Mouse (Mus musculus): ENCODE measurements around the gene Zfp800.
A peak's percentile ranks its signal among the peaks of the same experiment; 100 is the strongest.

The Zfp800 gene

GRCm38 (mm10) chr6:28309692-28310091 lies 88.1 kb downstream of the Zfp800 start:
- no peak for DNase-seq (ENCODE audit: low spot score)

- no peak for DNase-seq (ENCODE audit: low spot score)
These were observed 88.9 kb downstream of the Zfp800 start for GRCm38 (mm10) chr6:28308929-28309328.

DNA sequence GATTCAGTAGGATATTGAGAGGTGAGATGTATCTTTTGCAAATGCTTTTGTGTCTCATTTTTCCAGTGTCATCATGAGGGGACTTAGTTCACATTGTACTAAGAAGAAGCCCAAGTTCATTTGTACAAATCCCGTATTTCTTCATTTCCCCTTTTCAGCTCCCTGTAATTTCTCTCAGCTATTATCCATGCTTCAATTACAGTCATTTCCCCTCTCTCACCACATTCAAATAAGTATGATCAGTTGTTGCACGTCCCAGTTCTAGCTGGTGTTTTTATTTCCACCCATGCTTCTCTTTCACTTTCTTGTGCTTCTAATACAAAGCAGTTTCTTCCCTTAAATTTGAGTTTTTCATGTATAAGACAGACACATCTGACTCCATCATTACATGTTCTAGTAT lies 91.1 kb downstream of the Zfp800 start:
- DNase-seq (ENCODE audit: low spot score), result no peak

GRCm38 (mm10) chr6:28296306-28296705 lies 101.5 kb downstream of the Zfp800 start:
- DNase-seq (ENCODE audit: low spot score), result no peak

DNA sequence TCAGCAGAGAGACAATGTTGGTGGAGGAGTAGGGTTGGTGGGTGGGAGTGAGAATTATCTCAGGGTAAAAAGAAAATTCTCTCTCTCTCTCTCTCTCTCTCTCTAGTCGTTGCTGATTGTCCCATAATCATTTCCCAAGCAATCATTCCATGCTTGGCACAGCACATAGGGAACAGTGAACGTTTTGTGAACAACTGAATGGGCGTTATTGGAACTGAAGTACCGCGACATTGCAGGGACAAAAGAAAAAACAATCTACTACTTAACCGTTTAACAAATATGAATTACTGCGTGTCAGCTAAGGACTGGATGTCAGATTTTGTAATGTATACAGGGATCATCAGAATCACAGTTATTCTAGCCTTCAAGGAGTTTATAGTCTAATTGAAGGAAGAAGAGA lies 102.2 kb downstream of the Zfp800 start:
- no peak for DNase-seq (ENCODE audit: low spot score)

GRCm38 (mm10) chr6:28292810-28293209 lies 105.0 kb downstream of the Zfp800 start:
- no peak for DNase-seq (ENCODE audit: low spot score)

DNA sequence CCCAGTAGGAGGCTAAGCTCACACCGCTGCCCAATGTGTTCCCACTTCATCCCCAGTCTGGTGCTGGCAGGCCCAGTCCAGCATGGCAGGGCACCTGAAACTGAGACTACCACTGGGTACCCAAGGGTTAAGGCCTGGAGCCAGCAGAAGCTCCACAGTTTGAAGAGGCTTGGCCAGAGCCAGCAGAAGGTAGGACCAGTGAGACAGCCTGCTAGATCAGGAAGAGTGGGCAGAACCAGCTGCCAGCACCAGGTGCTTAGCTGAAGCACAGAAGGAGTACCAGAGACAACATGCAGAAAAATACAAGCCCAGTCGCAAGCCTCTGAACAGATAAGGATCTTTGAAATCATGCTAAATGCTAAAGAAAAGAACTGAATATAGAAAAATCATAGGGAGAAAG lies 117.9 kb downstream of the Zfp800 start:
- DNase-seq (ENCODE audit: low spot score), result no peak

- DNase-seq (ENCODE audit: low spot score), result no peak
These were observed 135.6 kb downstream of the Zfp800 start for GRCm38 (mm10) chr6:28262198-28262621.

DNA sequence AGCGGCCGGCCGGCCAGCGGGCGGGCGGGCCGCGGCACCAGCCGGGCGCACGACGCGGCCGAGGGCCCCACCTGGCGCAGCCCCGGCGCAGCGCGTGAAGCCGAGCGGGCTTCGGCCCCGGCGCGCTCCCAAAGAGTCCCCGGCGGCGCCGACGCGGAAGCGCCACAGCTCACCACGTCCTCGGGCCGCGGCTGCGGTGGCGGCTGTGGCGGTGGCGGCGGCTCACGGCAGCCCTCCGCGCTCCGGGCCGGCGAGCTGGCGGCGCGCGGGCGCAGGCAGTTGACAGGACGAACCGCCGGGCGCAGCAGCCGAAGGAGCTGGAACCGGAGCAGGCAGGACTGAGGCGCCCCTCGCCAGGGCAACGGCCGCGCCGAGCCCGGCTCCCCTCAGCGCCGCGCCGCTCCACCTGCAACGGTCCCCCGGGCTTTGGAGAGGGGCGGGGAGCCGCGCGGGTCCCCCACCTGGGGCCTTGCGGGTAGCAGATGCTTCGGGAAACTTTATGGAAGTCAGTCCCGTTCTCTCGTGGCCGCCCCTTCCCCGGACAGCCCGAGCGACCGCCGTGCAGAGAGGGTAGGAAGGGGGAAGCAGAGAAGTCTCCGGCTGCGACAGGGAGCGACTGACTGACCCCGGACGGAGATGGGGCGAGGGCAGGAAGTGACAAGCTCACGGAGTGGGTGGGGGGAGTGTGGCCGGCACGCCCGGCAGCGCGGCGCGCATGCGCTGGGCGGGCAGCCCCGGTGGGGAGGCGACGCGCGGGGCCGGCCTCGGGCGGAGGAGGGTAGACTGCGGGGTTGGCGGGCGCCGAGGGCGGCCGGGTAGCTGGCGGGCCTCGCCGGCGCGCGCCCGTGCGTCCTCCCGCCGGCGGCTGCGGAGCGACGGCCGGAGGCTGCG lies 136.3 kb downstream of the Zfp800 start:
- peak; percentile 90 for DNase-seq (ENCODE audit: low spot score)

GRCm38 (mm10) chr6:28260425-28261191 lies 137.2 kb downstream of the Zfp800 start:
- peak; percentile 61 for DNase-seq (ENCODE audit: low spot score)

DNA sequence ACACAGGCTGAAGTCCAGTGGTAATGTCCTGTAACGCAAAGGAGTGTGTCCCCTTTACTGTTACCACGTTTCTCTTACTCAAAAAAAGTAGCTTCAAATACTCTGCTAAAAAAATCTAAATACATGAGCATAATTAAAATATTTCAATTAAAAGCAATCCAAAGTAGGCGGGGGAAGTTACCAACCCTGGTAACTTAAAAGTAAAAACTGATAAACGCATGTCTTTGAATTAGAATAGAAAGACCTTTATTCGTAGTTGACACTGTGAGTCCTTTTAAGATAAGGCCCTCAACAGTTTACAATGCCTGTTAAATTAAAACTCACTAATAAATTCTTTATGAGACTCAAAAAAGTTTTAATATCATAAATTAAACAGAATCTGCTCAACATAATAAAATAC lies 138.1 kb downstream of the Zfp800 start:
- no peak for DNase-seq (ENCODE audit: low spot score)

DNA sequence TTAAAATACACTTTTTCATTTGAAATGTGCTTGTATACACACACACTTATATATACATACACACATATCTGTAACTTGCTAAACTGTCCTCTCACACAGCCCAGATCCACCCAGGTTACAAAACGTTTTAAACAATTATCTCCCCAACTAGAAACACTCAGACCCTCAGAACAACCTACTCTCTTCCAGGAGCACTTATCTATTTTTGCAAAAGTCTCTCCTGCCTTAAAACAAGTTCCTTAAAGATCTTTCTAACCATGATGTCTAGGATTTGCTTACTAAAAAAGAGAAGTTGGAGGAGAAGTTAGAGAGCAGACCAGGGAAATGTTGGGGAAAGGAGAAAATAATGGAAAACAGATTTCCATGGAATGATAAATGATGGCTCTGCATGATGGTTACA lies 139.4 kb downstream of the Zfp800 start:
- no peak for DNase-seq (ENCODE audit: low spot score)

GRCm38 (mm10) chr6:28257772-28258171 lies 140.0 kb downstream of the Zfp800 start:
- DNase-seq (ENCODE audit: low spot score), result no peak

- no peak for DNase-seq (ENCODE audit: low spot score)
These were observed 145.0 kb downstream of the Zfp800 start for GRCm38 (mm10) chr6:28252790-28253189.

- DNase-seq (ENCODE audit: low spot score), result no peak
These were observed 149.6 kb downstream of the Zfp800 start for GRCm38 (mm10) chr6:28248211-28248610.

- DNase-seq (ENCODE audit: low spot score), result no peak
These were observed 165.0 kb downstream of the Zfp800 start for GRCm38 (mm10) chr6:28232618-28233361.

GRCm38 (mm10) chr6:28228085-28228484 lies 169.7 kb downstream of the Zfp800 start:
- DNase-seq (ENCODE audit: low spot score), result no peak

- no peak for DNase-seq (ENCODE audit: low spot score)
These were observed 176.8 kb downstream of the Zfp800 start for GRCm38 (mm10) chr6:28221017-28221416.

GRCm38 (mm10) chr6:28218386-28218785 lies 179.4 kb downstream of the Zfp800 start:
- no peak for DNase-seq (ENCODE audit: low spot score)

DNA sequence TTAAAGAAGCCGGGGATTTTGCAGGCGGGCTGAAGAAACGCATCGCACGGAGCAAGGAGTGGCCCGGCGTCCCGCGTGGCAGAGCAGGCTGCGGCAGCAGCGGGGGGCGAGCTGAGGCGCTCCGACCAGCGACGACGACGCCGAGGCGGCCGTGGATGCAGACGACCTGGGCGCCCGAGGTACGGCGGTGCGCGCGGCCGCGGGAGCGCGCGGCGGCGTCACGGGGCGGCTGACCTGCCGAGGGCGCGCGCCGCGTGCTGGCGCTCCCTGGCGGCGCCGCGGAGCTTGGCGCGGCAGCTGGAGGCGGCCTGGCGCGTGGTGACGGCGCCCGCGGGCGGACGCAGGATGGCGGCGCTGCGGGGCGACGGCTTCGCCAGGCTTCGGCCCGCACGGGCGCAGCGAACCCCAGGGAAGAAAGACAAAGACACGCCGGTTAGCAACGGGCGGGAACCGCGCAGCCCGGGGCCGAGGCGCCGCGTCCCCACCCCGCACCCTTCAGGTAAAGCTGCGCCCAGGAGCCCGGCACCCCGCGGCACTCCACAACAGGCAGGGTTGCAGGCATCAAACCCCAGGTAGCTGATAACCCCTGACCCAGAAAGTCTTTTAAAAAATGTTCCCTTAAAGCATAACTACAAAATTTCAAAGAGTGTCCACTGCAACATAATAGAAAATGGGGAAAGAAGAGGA lies 182.4 kb downstream of the Zfp800 start:
- DNase-seq (ENCODE audit: low spot score), result peak; percentile 37

GRCm38 (mm10) chr6:28214658-28215267 lies 183.0 kb downstream of the Zfp800 start:
- no peak for DNase-seq (ENCODE audit: low spot score)
